Mouse (Mus musculus): ENCODE measurements around the gene Ugt2a1. TPM values are rescaled to one million over a fixed set of nuclear protein-coding genes. Genes with fewer than 3 reads are reported as not detected.
"Not testable (repeated sequence)": the region's sequence is repeated elsewhere in the genome, so short reads cannot be mapped to it uniquely, and the experiment has no call there.

The Ugt2a1 gene
- polyA plus RNA-seq, 2 experiments = not detected

DNA sequence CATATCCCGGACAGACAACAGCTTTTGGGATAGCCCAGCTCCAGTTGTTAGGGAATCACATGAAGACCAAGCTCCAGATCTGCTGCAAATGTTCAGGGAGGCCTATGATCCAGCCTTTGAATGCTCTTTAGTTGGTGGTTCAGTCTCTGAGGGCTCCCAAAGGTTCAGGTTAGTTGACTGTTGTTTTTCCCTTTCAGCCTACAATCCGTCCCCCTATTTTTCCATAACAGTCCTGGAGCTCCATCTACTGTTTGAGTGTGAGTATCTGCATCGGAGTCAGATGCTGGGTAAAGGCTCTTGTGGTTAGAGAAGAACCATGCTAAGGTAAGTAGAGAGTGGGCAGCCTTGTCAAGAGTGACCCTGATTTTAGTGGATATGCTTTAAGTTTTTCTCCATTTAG, 54.4 kb downstream of the Ugt2a1 start:
- no peaks in the 10 kb centered on the region for H3K4me1 ChIP-seq (replicated peaks; ENCODE audit: control insufficient read depth in 2 of 2, insufficient read depth in 2 of 2, low read length in 1 of 2)
- no peaks in the 10 kb centered on the region for H3K27me3 ChIP-seq (ENCODE audit: control insufficient read depth, insufficient read depth, low read length)
- H3K9ac ChIP-seq (replicated peaks) = no peak overlapping the region
- 24% methylated on average over 3 of the region's 3 CpGs for WGBS (ENCODE audit: insufficient replicate concordance)
- no peak overlapping the region for H3K4me3 ChIP-seq (ENCODE audit: insufficient read depth in 1 of 2, low read depth in 2 of 2, low read length in 2 of 2)
- ATAC-seq (ENCODE audit: insufficient read depth) (no peak), DNase-seq (ENCODE audit: low read depth in 3 of 3, low spot score in 3 of 3) (no peak)
- peak; percentile 30; the same call in 1 of the 2 replicates for TF ChIP-seq CTCF (IDR thresholded peaks at IDR 0.05; ENCODE audit: low read depth)
- no peak for TF ChIP-seq EP300 (IDR thresholded peaks at IDR 0.05; ENCODE audit: low read depth)
- H3K27ac ChIP-seq = no peak overlapping the region
- H3K36me3 ChIP-seq (replicated peaks; ENCODE audit: control insufficient read depth, insufficient read depth, low read depth) = no peaks in the 10 kb centered on the region
- no peak overlapping the region for H3K4me2 ChIP-seq (ENCODE audit: low read depth)
- H3K9me3 ChIP-seq (ENCODE audit: control insufficient read depth, low read length) = no peaks in the 10 kb centered on the region

GRCm38 (mm10) chr5:87425676-87426075, 65.0 kb downstream of the Ugt2a1 start:
- Histone ChIP-seq H3K9ac (replicated peaks) (no peak overlapping the region), H3K9me3 (ENCODE audit: control insufficient read depth, low read length) (no peaks in the 10 kb centered on the region), H3K4me3 (ENCODE audit: insufficient read depth in 1 of 2, low read depth in 2 of 2, low read length in 2 of 2) (no peak overlapping the region), H3K27ac (no peak overlapping the region), H3K27me3 (ENCODE audit: control insufficient read depth, insufficient read depth, low read length) (no peaks in the 10 kb centered on the region), H3K4me1 (replicated peaks; ENCODE audit: control insufficient read depth in 2 of 2, insufficient read depth in 2 of 2, low read length in 1 of 2) (no peaks in the 10 kb centered on the region), H3K4me2 (ENCODE audit: low read depth) (no peak overlapping the region), H3K36me3 (replicated peaks; ENCODE audit: control insufficient read depth, insufficient read depth, low read depth) (no peaks in the 10 kb centered on the region)
- TF ChIP-seq EP300 (IDR thresholded peaks at IDR 0.05; ENCODE audit: low read depth) = no peak
- ATAC-seq (ENCODE audit: insufficient read depth) (no peak), DNase-seq (ENCODE audit: low read depth in 3 of 3, low spot score in 3 of 3) (no peak)
- WGBS (ENCODE audit: insufficient replicate concordance) = 42% methylated on average over 3 of the region's 3 CpGs

GRCm38 (mm10) chr5:87424041-87424440, 66.6 kb downstream of the Ugt2a1 start, which contains the start of gene Ugt2b38:
TSS of gene Ugt2b38 (minus strand) at chr5:87424203.
- H3K4me1 ChIP-seq (replicated peaks; ENCODE audit: control insufficient read depth in 2 of 2, insufficient read depth in 2 of 2, low read length in 1 of 2); DNase-seq (ENCODE audit: low read depth in 3 of 3, low spot score in 3 of 3); H3K27me3 ChIP-seq (ENCODE audit: control insufficient read depth, insufficient read depth, low read length); H3K4me2 ChIP-seq (ENCODE audit: low read depth); H3K36me3 ChIP-seq (replicated peaks; ENCODE audit: control insufficient read depth, insufficient read depth, low read depth); H3K9me3 ChIP-seq (ENCODE audit: control insufficient read depth, low read length); ATAC-seq (ENCODE audit: insufficient read depth); H3K27ac ChIP-seq; H3K4me3 ChIP-seq (ENCODE audit: insufficient read depth in 1 of 2, low read depth in 2 of 2, low read length in 2 of 2); H3K9ac ChIP-seq (replicated peaks): not testable (repeated sequence)
- 79% methylated on average over 1 of the region's 2 CpGs for whole genome bisulfite sequencing (ENCODE audit: insufficient replicate concordance)

Other genes with a start within 250 kb of the Ugt2a1 start
- not detected in 2 replicates for gene Ugt2b37, start 236.1 kb downstream of the Ugt2a1 start, polyA plus RNA-seq (2012; rRNA removed)
- gene Ugt2b37, start 236.1 kb downstream of the Ugt2a1 start, polyA plus RNA-seq (2014; fragmentation: Nextera tagmentation; extraction: Ambion mirVana) = not detected in 2 replicates
- gene Ugt2a3, start 153.7 kb downstream of the Ugt2a1 start, polyA plus RNA-seq (2012; rRNA removed) = not detected in 2 replicates
- not detected in 2 replicates for gene Ugt2a3, start 153.7 kb downstream of the Ugt2a1 start, polyA plus RNA-seq (2014; fragmentation: Nextera tagmentation; extraction: Ambion mirVana)
- not detected in 2 replicates for gene Ugt2b38, start 66.7 kb downstream of the Ugt2a1 start, polyA plus RNA-seq (2012; rRNA removed)
- not detected in 2 replicates for gene Ugt2b38, start 66.7 kb downstream of the Ugt2a1 start, polyA plus RNA-seq (2014; fragmentation: Nextera tagmentation; extraction: Ambion mirVana)
- not detected in 2 replicates for gene Ugt2a2, start 8.6 kb downstream of the Ugt2a1 start, polyA plus RNA-seq (2012; rRNA removed)
- gene Ugt2a2, start 8.6 kb downstream of the Ugt2a1 start, polyA plus RNA-seq (2014; fragmentation: Nextera tagmentation; extraction: Ambion mirVana) = not detected in 2 replicates
- gene Gm43638, start 4.1 kb downstream of the Ugt2a1 start, polyA plus RNA-seq (2012; rRNA removed) = not detected in 2 replicates
- gene Gm43638, start 4.1 kb downstream of the Ugt2a1 start, polyA plus RNA-seq (2014; fragmentation: Nextera tagmentation; extraction: Ambion mirVana) = not detected in 2 replicates
- gene Sult1b1, start 47.3 kb upstream of the Ugt2a1 start, polyA plus RNA-seq (2012; rRNA removed) = 0.29 and 0.45 TPM in 2 replicates
- 0.96 and 1.1 TPM in 2 replicates for gene Sult1b1, start 47.3 kb upstream of the Ugt2a1 start, polyA plus RNA-seq (2014; fragmentation: Nextera tagmentation; extraction: Ambion mirVana)
- 0.87 and 1.2 TPM in 2 replicates for gene Sult1d1, start 78.2 kb upstream of the Ugt2a1 start, polyA plus RNA-seq (2012; rRNA removed)
- 2.1 and 2.9 TPM in 2 replicates for gene Sult1d1, start 78.2 kb upstream of the Ugt2a1 start, polyA plus RNA-seq (2014; fragmentation: Nextera tagmentation; extraction: Ambion mirVana)
- gene Sult1e1, start 100.7 kb upstream of the Ugt2a1 start, polyA plus RNA-seq (2012; rRNA removed) = not detected in 2 replicates
- gene Sult1e1, start 100.7 kb upstream of the Ugt2a1 start, polyA plus RNA-seq (2014; fragmentation: Nextera tagmentation; extraction: Ambion mirVana) = not detected in 2 replicates
- not detected in 2 replicates for gene Csn1s1, start 175.3 kb upstream of the Ugt2a1 start, polyA plus RNA-seq (2012; rRNA removed)
- not detected in 2 replicates for gene Csn1s1, start 175.3 kb upstream of the Ugt2a1 start, polyA plus RNA-seq (2014; fragmentation: Nextera tagmentation; extraction: Ambion mirVana)
- gene Csn2, start 208.8 kb upstream of the Ugt2a1 start, polyA plus RNA-seq (2012; rRNA removed) = not detected in 2 replicates
- not detected in 2 replicates for gene Csn2, start 208.8 kb upstream of the Ugt2a1 start, polyA plus RNA-seq (2014; fragmentation: Nextera tagmentation; extraction: Ambion mirVana)